Mouse (Mus musculus) spleen, embryonic (tissue): ENCODE results near the gene Cpsf3.

Experiments used
- CTCF ChIA-PET: fragments of 350-600 bp; sonication (Branson Sonifier 250); formaldehyde crosslinking; loops from one replicate; lab custom pipeline; 2022; lab: Charles Lee

The Cpsf3 gene

DNA sequence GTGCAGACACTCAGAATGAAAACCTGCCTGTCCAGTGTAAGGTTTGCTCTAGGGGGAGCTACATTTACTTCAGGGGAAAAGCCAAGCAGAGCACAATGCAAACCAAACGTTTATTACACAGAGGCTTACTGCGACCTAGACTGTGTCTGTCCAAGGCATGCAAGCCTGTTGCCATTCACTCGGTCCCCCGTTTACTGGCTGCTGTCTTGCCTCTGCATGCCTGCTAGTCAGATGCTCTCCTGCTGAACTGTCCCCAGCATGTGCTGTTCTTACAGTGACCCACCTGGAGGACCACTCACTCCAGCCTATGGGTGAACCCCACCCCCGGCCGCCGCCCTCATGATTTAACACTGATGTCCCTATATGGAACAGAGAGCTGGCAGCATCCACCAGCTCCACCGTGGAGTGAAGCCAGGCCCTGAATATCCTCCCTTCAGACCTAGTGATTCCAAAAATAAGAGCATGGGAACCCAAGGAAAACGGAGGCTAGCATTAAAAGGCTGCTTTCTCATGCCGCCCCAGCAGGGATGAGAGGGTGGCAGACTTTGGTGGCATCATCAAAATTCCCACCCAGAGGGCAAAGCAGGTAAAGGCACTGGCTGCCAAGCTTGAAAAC, 45.9 kb downstream of the Cpsf3 start:
- CTCF ChIA-PET, result no interaction called here

DNA sequence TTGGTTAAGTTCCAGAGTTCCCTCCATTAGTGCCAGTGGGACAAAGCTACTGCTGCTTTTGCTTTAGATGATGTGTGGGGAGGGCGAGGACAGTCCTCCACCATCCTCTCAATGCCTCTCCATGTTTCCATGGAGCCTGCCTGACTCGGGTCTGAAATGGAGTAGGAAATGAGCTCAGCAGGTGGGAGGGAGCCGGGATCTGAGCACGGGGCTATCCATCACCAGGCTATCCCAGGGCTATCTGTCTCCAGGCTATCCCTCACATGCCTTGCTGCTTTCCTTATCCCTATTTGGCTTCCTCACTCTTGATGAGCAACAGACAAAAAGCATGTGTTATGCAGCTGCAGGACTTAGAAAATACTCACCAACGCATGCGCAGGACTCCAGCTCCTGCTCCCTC, 46.5 kb downstream of the Cpsf3 start:
- CTCF ChIA-PET, result no interaction called here

DNA sequence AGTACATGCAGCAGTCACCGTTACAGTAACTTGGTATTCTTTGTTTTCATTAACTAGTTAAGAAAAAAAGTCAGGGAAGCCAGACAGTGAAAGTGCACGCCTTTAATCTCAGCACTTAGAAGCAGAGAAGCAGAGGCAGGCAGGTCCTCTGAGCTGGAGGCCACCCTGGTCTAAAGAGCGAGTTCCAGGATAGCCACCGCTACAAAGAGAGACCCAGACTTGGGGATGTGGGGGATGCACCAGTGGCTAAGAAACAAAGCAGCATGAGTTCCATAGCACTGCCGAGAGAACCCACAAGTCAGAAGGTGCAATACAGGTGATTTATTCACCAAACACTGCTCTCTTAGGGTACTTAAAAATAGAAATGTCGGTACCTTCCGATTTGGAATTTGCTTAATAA, 47.8 kb downstream of the Cpsf3 start:
- CTCF ChIA-PET, result no interaction called here

DNA sequence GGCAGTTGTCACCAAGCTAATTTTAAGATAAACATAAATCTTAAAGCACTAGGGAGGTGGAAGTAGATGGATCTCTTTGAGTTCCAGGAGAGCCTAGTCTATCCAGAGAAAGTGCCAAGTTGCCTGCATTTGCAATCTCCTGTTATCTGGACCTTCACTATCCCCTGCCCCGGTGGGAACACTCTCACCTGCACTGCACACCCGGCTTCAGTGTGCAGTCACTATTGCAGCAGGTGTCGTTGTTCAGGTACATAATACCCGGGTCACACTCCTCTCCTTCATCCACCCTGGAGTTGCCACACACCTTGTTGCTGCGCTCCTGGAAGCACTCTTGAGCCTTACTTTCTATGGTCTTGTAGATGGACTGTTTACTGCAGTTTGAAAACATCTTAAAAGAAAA, 48.6 kb downstream of the Cpsf3 start:
- CTCF ChIA-PET, result no interaction called here

DNA sequence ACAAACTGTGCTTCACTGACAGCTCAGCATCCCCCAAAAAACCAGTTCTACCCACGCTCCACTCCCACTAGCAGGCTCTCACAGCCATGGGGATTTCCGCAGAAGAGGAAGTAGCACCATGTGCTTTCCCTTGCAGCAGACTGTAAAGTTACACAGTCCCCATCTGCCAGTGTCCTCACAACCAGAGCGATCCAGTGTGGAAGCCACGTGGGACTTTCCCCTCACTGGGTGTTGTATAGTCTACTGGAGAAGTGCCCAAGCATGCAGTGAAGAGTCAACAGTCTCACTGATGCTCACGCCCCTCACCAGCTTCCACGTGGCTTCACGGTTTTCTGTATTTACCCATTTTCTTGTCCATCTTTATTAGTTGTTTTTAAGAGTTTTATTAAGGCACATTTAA, 50.7 kb downstream of the Cpsf3 start:
- CTCF ChIA-PET, result interaction anchor here (0.7 kb wide), 1 partner anchor 152 kb away, joined by 3 read pairs; no protein-coding TSS in a partner anchor

DNA sequence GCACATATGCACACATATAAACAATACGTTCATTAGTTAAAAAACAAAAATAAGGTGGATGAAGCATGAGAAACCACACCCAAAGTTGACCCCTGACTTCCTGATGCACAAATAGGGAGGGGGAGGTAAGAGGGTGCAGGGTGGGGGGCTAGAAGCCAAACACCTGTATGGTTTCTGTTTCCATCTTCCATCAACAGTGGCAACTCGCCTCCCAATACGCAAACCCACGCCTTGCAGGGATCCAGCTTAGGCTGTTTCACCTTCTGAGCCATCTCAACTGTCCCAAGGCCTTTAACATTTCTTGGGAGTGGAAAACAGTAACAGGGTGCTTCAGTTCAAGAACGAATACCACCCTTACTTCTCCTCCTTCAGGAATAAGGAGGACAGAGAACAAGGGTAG, 52.0 kb downstream of the Cpsf3 start:
- CTCF ChIA-PET, result interaction anchor here (0.6 kb wide), 1 partner anchor 10 kb away, joined by 5 read pairs; no protein-coding TSS in a partner anchor

DNA sequence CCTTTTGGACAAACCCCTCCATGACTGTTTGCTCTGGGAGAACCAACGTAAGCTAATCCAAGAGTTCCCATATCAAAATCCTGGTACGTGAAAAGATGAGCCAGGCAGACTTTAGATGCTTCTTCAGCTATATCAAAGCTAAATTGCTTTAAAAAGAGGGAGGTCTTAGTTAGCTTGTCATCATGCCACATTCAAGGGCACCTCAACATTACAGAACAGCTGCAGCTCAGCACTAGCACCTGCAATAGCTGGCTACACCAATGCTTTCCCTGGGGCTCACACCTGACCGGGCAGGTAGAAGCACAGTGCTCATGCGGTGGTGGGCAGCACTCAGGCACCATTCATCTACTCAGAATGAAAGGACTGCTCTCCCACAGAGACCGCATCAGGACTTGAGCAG, 55.5 kb downstream of the Cpsf3 start:
- CTCF ChIA-PET, result no interaction called here

DNA sequence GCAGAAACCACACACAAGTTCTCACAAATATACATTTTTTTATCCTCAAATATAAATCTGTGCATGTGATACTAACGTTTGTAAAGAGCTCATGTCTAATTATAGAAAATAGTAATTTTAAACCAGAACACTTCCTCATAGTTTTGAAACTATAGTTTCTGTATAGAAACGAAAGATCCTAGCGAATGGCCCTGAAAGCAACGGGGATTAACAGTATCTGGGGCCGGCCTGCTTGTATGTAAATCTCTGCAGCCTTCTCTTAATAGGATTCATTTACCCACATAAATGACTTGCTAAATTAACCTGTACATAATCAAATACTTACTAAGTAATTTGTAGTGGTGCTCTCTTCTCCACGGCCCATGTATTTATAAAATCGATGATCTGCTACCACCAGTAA, 61.8 kb downstream of the Cpsf3 start:
- CTCF ChIA-PET, result no interaction called here

DNA sequence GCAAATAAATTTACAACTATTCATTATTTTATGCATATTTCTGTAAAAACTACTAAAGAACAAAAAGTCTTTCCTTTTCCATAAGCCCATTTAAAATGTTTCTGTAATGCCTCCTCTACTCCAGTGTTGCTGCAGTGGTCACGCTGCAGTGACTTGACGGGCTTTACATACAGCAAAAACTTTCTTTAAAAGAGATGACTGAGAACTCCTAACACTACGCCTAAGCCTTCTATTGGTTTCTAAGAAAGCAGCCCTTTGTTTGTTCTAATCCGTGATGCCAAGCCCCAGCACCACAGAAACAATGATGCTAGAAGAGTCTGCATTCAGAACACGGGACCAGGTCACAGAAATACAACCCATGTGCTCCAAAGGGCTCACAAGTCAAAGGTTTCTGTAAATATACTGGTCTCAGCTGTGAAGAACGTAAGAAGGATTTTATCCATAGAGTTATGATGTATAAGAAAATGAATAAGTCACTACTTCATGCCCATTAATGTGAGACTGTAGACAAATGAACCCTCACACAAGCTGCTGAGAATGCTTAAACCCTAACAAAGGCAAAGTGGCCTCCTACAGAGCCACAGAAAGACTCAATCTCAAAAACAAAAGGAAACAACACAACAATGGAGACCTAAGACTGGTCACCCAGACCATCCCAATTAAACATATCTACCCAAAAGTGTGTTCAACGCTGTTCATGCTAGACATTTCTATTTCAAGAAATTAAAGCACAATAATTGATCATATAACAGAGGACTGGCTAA, 65.1 kb downstream of the Cpsf3 start:
- CTCF ChIA-PET, result interaction anchor here (0.8 kb wide), 1 partner anchor 34 kb away, joined by 6 read pairs; no protein-coding TSS in a partner anchor

DNA sequence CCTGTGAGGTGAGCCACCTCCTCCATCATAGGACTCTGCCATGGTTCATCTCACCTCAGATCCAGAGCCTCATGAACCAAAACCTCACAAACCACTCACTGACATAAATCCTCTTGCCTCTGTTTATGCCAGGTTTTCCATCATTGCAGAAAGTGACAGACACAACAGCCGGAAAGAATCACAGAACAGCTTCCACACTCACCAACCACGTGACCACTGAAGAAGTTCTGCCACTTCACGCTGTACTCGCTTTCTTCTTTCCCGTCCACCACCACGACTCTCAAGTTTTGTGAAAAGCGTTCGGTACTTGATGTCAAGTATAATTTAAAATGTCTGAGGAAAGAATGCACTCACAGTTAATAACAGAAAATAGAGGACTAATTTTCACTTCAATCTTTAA, 68.5 kb downstream of the Cpsf3 start:
- CTCF ChIA-PET, result no interaction called here

DNA sequence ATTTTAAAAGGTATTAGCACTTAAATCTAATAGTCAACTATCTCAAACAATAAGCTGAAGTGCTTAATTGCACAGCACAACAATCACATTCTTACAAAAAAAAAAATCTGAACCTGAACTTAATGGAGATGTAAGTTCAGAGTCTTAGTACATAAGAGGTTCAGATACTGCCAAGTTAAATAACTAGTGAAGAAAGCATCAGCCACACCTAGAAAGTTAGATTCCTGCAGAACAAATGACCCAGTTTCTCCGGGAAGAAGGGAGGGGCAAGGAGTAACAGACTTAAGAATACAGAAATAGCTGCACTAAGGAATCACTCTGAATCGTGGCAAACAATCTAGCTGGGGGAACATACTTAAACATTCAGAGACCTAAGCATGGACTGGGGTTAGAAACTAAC, 77.5 kb downstream of the Cpsf3 start:
- CTCF ChIA-PET, result no interaction called here

DNA sequence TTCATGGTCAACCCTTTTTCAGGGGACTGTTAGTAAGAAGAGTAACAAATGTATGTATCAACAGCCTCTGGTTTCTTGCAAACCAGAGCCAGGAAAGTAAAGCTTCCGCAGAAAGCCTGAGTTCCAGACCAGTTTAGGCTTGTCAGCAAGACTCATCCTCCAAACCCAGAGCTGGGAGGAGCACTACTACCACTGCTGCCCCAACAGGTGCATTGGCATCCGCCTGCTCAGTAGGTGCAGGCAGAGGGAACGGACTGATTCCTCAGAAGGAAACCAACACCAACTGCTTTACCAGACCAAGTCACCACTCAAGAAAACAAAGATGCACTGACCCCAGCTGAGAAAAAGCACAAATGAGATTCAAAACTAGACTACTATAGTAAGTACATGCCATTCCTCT, 78.0 kb downstream of the Cpsf3 start:
- CTCF ChIA-PET, result no interaction called here
